In the genomic region with DNA sequence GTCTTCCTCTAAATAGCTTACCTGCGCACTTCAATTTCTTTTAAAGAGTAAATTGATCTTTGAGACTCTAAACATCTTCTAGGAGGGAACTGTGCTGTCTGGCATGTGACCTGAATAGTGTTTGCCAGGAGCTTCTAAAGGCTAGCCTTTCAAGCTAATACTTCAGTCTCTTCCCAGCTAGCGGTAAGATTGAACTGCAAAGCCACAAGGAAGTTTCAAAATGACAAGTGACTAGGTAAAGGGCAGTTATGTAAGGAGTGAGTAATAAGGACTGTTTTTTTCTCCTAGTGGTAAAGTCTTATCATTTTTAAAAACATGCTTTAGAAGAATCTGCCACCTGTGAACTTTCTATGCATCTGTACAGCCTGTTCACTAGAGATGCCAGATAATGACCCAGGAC, we compare ENCODE assay signal across 19 mouse cellular contexts.
A peak's percentile ranks its signal among the peaks of the same experiment; 100 is the strongest.
DNase-seq lines count a peak whose midpoint lies in the region; ATAC-seq and TF ChIP-seq lines count a peak whose summit lies in the region.
"Had no signal": no experiment of that assay in that cellular context is flagged by ENCODE, and none has a peak within 500 bp of the region (broad histone marks: within the 10 kb centered on the region; RNA-seq: fewer than 3 reads in every experiment).

No protein-coding gene starts in this region.

- no peaks in the 10 kb centered on the region for H3K36me3 ChIP-seq in liver, postnatal 0 days (replicated peaks; ENCODE audit: insufficient read depth, low read length)
- H3K36me3 ChIP-seq in liver, embryonic 11.5 days (ENCODE audit: control insufficient read depth, insufficient read depth, low read length): no peaks in the 10 kb centered on the region
- H3K36me3 ChIP-seq: embryonic facial prominence, embryonic 12.5 days; forebrain, embryonic 12.5 days; heart, embryonic 10.5 days; limb, embryonic 15.5 days; liver, embryonic 15.5 days; midbrain, embryonic 12.5 days had no signal

- no peak for ATAC-seq in liver, postnatal 0 days
- ATAC-seq in liver, embryonic 11.5 days (replicated peaks; ENCODE audit: low FRiP score): no peak
- ATAC-seq in inflammation-experienced regulatory T-cells, adult 6 months: peak; percentile 75
- ATAC-seq: lung, postnatal 0 days had no signal

- H3K9ac ChIP-seq in liver, postnatal 0 days (replicated peaks): no peak overlapping the region
- no peak overlapping the region for H3K9ac ChIP-seq in liver, embryonic 11.5 days (ENCODE audit: low read depth, low read length)
- H3K9ac ChIP-seq: embryonic facial prominence, embryonic 12.5 days; forebrain, embryonic 12.5 days; limb, embryonic 15.5 days; liver, embryonic 15.5 days; midbrain, embryonic 12.5 days had no signal

- no peak for TF ChIP-seq CTCF in gastrocnemius, adult 2 months (IDR thresholded peaks at IDR 0.05)
- TF ChIP-seq CTCF in liver, postnatal 0 days (IDR thresholded peaks at IDR 0.05; ENCODE audit: low read depth): no peak

- no peaks in the 10 kb centered on the region for H3K9me3 ChIP-seq in liver, postnatal 0 days (ENCODE audit: low read length)
- H3K9me3 ChIP-seq in liver, embryonic 11.5 days (ENCODE audit: control insufficient read depth, low read length): no peaks in the 10 kb centered on the region
- H3K9me3 ChIP-seq: embryonic facial prominence, embryonic 12.5 days; forebrain, embryonic 12.5 days; heart, embryonic 10.5 days; limb, embryonic 15.5 days; liver, embryonic 15.5 days; midbrain, embryonic 12.5 days had no signal

- no peaks in the 10 kb centered on the region for H3K27me3 ChIP-seq in liver, postnatal 0 days (ENCODE audit: insufficient read depth, low read length)
- H3K27me3 ChIP-seq in liver, embryonic 11.5 days (replicated peaks; ENCODE audit: control insufficient read depth, insufficient read depth, low read length): no peaks in the 10 kb centered on the region
- H3K27me3 ChIP-seq: embryonic facial prominence, embryonic 12.5 days; forebrain, embryonic 12.5 days; limb, embryonic 15.5 days; liver, embryonic 15.5 days; midbrain, embryonic 12.5 days had no signal

- H3K27ac ChIP-seq in gastrocnemius, adult 2 months: peak overlapping the region; percentile 7; the same call in 1 of the 2 replicates
- H3K27ac ChIP-seq in liver, postnatal 0 days (ENCODE audit: low read depth): 0 out of 2 replicates have a peak overlapping the region, but pooled peaks have one; percentile 4
- H3K27ac ChIP-seq in liver, embryonic 11.5 days (ENCODE audit: low read depth, low read length): no peak overlapping the region
- H3K27ac ChIP-seq: embryonic facial prominence, embryonic 12.5 days; forebrain, embryonic 12.5 days; heart, embryonic 10.5 days; limb, embryonic 15.5 days; liver, embryonic 15.5 days; midbrain, embryonic 12.5 days had no signal

- WGBS in liver, postnatal 0 days (ENCODE audit: insufficient replicate concordance): 71% methylated on average over 2 of the region's 2 CpGs
- WGBS in liver, embryonic 11.5 days: 79% methylated on average over 2 of the region's 2 CpGs

- H3K4me2 ChIP-seq in liver, postnatal 0 days (ENCODE audit: low read depth, low read length): no peak overlapping the region
- no peak overlapping the region for H3K4me2 ChIP-seq in liver, embryonic 11.5 days
- H3K4me2 ChIP-seq: embryonic facial prominence, embryonic 12.5 days; forebrain, embryonic 12.5 days; limb, embryonic 15.5 days; liver, embryonic 15.5 days; midbrain, embryonic 12.5 days had no signal

- H3K4me1 ChIP-seq in liver, postnatal 0 days (ENCODE audit: insufficient read depth): no peaks in the 10 kb centered on the region
- H3K4me1 ChIP-seq in liver, embryonic 11.5 days (replicated peaks; ENCODE audit: control insufficient read depth, insufficient read depth, low read length): no peaks in the 10 kb centered on the region
- H3K4me1 ChIP-seq: forebrain, embryonic 12.5 days; heart, embryonic 10.5 days; limb, embryonic 15.5 days; midbrain, embryonic 12.5 days had no signal

- no peak overlapping the region for H3K4me3 ChIP-seq in gastrocnemius, adult 2 months
- H3K4me3 ChIP-seq in liver, postnatal 0 days (ENCODE audit: low read depth, low read length): no peak overlapping the region
- no peak overlapping the region for H3K4me3 ChIP-seq in liver, embryonic 11.5 days (ENCODE audit: low read depth, low read length)
- H3K4me3 ChIP-seq: embryonic facial prominence, embryonic 12.5 days; forebrain, embryonic 12.5 days; heart, embryonic 10.5 days; limb, embryonic 15.5 days; liver, embryonic 15.5 days; midbrain, embryonic 12.5 days had no signal

- no peak for TF ChIP-seq EP300 in liver, postnatal 0 days (IDR thresholded peaks at IDR 0.05; ENCODE audit: low read depth)

- no peak for DNase-seq in gastrocnemius, adult 2 months
- no peak for DNase-seq in gastrocnemius, adult 8-10 months (ENCODE audit: low spot score in 2 of 2)
- DNase-seq in liver, postnatal 0 days: no peak
- DNase-seq in liver, embryonic 11.5 days (ENCODE audit: low spot score): no peak
- no peak for DNase-seq in lung, adult 18-20 months
- no peak for DNase-seq in lung, postnatal 14 days
- DNase-seq: cerebellum, adult 2 months; cerebellum, postnatal 25 days; left cerebral cortex, postnatal 4 days; retina, postnatal 1 day; right cerebral cortex, postnatal 25 days had no signal

- intact Hi-C loops in gastrocnemius, adult 2 months (cut with DNase I): no loop called here
